Mouse (Mus musculus) pancreas, adult 10 weeks (tissue): ENCODE measurements around the gene Acss3. TPM values are rescaled to one million over a fixed set of nuclear protein-coding genes. Genes with fewer than 3 reads are reported as not detected.

Source experiments
- polyA plus RNA-seq: library from polyadenylated mRNA; stranded (reverse); fragments of 350-450 nt; fragmentation: Illumina TruSeq; extraction: RNeasy Lipid Tissue Mini Kit (QIAGEN cat#74804); gene quantifications from one replicate; pipeline ENCODE4 v1.2.3, GENCODE M21; 2015; ENCODE audit warnings: low read depth, low replicate concordance; ENCODE audit not compliant: insufficient read depth

Gene Acss3
- polyA plus RNA-seq = 1.0 TPM

DNA sequence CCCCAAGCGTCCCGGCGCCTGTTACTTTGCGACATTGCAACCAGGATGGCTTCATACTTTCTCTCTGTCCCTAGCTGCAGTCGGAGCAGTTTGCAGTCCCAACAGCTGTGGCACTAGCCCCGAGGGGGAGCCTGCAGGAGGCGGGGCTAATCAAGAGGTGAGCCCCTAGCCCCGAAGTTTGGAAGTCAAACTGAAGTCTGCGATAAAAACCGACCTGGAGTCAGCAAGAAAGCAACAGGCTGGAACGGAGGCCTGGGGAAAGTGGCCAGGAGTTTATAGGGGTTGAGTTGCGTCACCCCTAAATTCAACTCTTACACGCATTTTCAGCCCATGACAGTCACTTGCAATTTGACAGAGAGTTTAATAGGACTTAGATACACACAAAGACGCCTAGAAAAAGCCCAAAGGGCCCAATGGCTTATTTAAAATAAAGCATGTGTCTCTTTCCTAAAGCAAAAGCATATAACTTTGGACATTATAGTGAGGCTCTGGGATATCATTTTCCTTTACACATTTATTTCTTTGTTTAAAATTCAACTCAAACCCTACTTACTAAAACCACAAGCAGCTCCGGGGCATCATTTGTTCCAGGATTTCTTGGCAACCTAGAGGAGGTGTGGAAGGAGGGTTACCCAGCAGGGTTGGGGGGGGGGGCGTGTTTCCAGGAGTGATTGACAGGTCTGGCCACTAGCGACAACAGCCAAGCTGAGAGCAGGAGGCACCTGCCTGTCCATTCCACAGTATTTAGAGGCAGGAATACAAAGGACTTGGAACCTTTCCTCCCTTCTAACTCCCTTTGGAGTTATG lies at the start of gene Acss3:
Gene Acss3, minus strand, starts transcription at position 140 of the 807 bp plus-strand sequence.

Other genes starting within 250 kb of the Acss3 start
- not detected for gene Lin7a, start 148.0 kb upstream of the Acss3 start, polyA plus RNA-seq